Comparison of ENCODE assay signal across 9 mouse cellular contexts in genomic region chr19:25505360-25506196, GRCm38 (mm10). TPM values are rescaled to one million over a fixed set of nuclear protein-coding genes. Genes with fewer than 3 reads are reported as not detected.
DNase-seq lines count a peak whose midpoint lies in the region; ATAC-seq and TF ChIP-seq lines count a peak whose summit lies in the region.
"Had no signal": no experiment of that assay in that cellular context is flagged by ENCODE, and none has a peak within 500 bp of the region (broad histone marks: within the 10 kb centered on the region; RNA-seq: fewer than 3 reads in every experiment).

TSS of gene Dmrt1 (plus strand) at chr19:25505618.

- H3K27ac ChIP-seq in kidney, embryonic 16.5 days (ENCODE audit: low read length): no peak within 1 kb of the TSS
- H3K27ac ChIP-seq in kidney, adult 2 months (ENCODE audit: insufficient read depth, low read depth, low read length): no peak within 1 kb of the TSS
- no peak within 1 kb of the TSS for H3K27ac ChIP-seq in embryonic facial prominence, embryonic 10.5 days (replicated peaks)
- H3K27ac ChIP-seq in hindbrain, embryonic 16.5 days (ENCODE audit: low read depth, low read length): no peak within 1 kb of the TSS
- H3K27ac ChIP-seq in midbrain, embryonic 15.5 days: no peak within 1 kb of the TSS

- WGBS in kidney, embryonic 16.5 days: under 1% methylated on average over 64 of the region's 64 CpGs
- 2% methylated on average over 64 of the region's 64 CpGs for WGBS in kidney, adult 2 months
- under 1% methylated on average over 64 of the region's 64 CpGs for WGBS in embryonic facial prominence, embryonic 10.5 days
- WGBS in hindbrain, embryonic 16.5 days: under 1% methylated on average over 64 of the region's 64 CpGs
- WGBS in midbrain, embryonic 15.5 days: under 1% methylated on average over 64 of the region's 64 CpGs

- DNase-seq in kidney, adult 2 months: no peak
- peak; percentile 56 for DNase-seq in embryonic facial prominence, embryonic 10.5 days (ENCODE audit: low spot score)
- no peak for DNase-seq in right cerebral cortex, adult 18-20 months
- no peak for DNase-seq in cerebellum, postnatal 36 days

- peaks cover 7% of the 10 kb centered on the region; the same call in 1 of the 2 replicates for H3K9me3 ChIP-seq in kidney, embryonic 16.5 days (ENCODE audit: low read length)
- H3K9me3 ChIP-seq in embryonic facial prominence, embryonic 10.5 days: peaks cover 9% of the 10 kb centered on the region
- H3K9me3 ChIP-seq in hindbrain, embryonic 16.5 days (ENCODE audit: control insufficient read depth, low read length): no peaks in the 10 kb centered on the region
- H3K9me3 ChIP-seq in midbrain, embryonic 15.5 days: no peaks in the 10 kb centered on the region

- ATAC-seq in kidney, embryonic 16.5 days (ENCODE audit: low FRiP score, low TSS enrichment): no peak
- ATAC-seq in hindbrain, embryonic 16.5 days: no peak
- ATAC-seq in midbrain, embryonic 15.5 days (replicated peaks): peak; percentile 50; the same call in 1 of the 2 replicates
- no peak for ATAC-seq in megakaryocyte-erythroid progenitor cell, adult 5-6 weeks (replicated peaks; ENCODE audit: low FRiP score, low TSS enrichment, poor library complexity, severe bottlenecking)

- H3K4me1 ChIP-seq in kidney, embryonic 16.5 days (ENCODE audit: insufficient read depth, low read length): peaks cover 11% of the 10 kb centered on the region; the same call in 1 of the 2 replicates
- no peaks in the 10 kb centered on the region for H3K4me1 ChIP-seq in kidney, adult 2 months (ENCODE audit: control insufficient read depth, insufficient read depth, low read length)
- H3K4me1 ChIP-seq in embryonic facial prominence, embryonic 10.5 days: peaks cover 18% of the 10 kb centered on the region
- peaks cover 14% of the 10 kb centered on the region for H3K4me1 ChIP-seq in hindbrain, embryonic 16.5 days (ENCODE audit: control insufficient read depth, insufficient read depth, low read depth, low read length)
- H3K4me1 ChIP-seq in midbrain, embryonic 15.5 days: peaks cover 16% of the 10 kb centered on the region

- peaks cover 82% of the 10 kb centered on the region for H3K27me3 ChIP-seq in kidney, embryonic 16.5 days (ENCODE audit: insufficient read depth, low read length)
- peaks cover 8% of the 10 kb centered on the region for H3K27me3 ChIP-seq in kidney, adult 2 months (replicated peaks; ENCODE audit: control insufficient read depth, insufficient read depth, low read length)
- peaks cover 92% of the 10 kb centered on the region for H3K27me3 ChIP-seq in embryonic facial prominence, embryonic 10.5 days (replicated peaks; ENCODE audit: low read depth, poor library complexity, severe bottlenecking)
- H3K27me3 ChIP-seq in hindbrain, embryonic 16.5 days (replicated peaks; ENCODE audit: control insufficient read depth, insufficient read depth, low read length): peaks cover 48% of the 10 kb centered on the region
- H3K27me3 ChIP-seq in midbrain, embryonic 15.5 days (replicated peaks): peaks cover 68% of the 10 kb centered on the region

- H3K4me2 ChIP-seq in kidney, embryonic 16.5 days (replicated peaks; ENCODE audit: low read depth, low read length): peak within 1 kb of the TSS; percentile 41
- H3K4me2 ChIP-seq in hindbrain, embryonic 16.5 days (ENCODE audit: low read length): peak within 1 kb of the TSS; percentile 38
- peak within 1 kb of the TSS; percentile 46 for H3K4me2 ChIP-seq in midbrain, embryonic 15.5 days

- no peaks in the 10 kb centered on the region for H3K36me3 ChIP-seq in kidney, embryonic 16.5 days (ENCODE audit: insufficient read depth, low read length)
- H3K36me3 ChIP-seq in kidney, adult 2 months (ENCODE audit: control insufficient read depth, insufficient read depth, low read length): no peaks in the 10 kb centered on the region
- H3K36me3 ChIP-seq in embryonic facial prominence, embryonic 10.5 days (replicated peaks): no peaks in the 10 kb centered on the region
- no peaks in the 10 kb centered on the region for H3K36me3 ChIP-seq in hindbrain, embryonic 16.5 days (ENCODE audit: control insufficient read depth, insufficient read depth, low read length)
- H3K36me3 ChIP-seq in midbrain, embryonic 15.5 days (replicated peaks): no peaks in the 10 kb centered on the region

- H3K9ac ChIP-seq in kidney, embryonic 16.5 days (replicated peaks; ENCODE audit: low read length): no peak within 1 kb of the TSS
- H3K9ac ChIP-seq in hindbrain, embryonic 16.5 days (ENCODE audit: low read depth, low read length): peak within 1 kb of the TSS; percentile 22
- no peak within 1 kb of the TSS for H3K9ac ChIP-seq in midbrain, embryonic 15.5 days

- H3K4me3 ChIP-seq in kidney, embryonic 16.5 days (ENCODE audit: low read length): peak within 1 kb of the TSS; percentile 36
- H3K4me3 ChIP-seq in kidney, adult 2 months (ENCODE audit: insufficient read depth, low read depth, low read length): no peak within 1 kb of the TSS
- peak within 1 kb of the TSS; percentile 46 for H3K4me3 ChIP-seq in embryonic facial prominence, embryonic 10.5 days
- H3K4me3 ChIP-seq in hindbrain, embryonic 16.5 days (ENCODE audit: low read length): peak within 1 kb of the TSS; percentile 30
- H3K4me3 ChIP-seq in midbrain, embryonic 15.5 days: peak within 1 kb of the TSS; percentile 30

- TF ChIP-seq CTCF in kidney, adult 2 months (conservative IDR thresholded peaks at IDR 0.05; ENCODE audit: insufficient read depth, insufficient read length, low read depth, low read length): no peak

- TF ChIP-seq POLR2A in kidney, adult 2 months (IDR thresholded peaks at IDR 0.05; ENCODE audit: low read depth, low read length): no peak

RNA-seq across cellular contexts. Expression of gene Dmrt1, which starts in this region (rescaled TPM):
- not detected in 2 replicates for polyA plus RNA-seq in kidney, embryonic 16.5 days (2015; fragmentation: Nextera tagmentation; extraction: Ambion mirVana)
- not detected in 2 replicates for polyA plus RNA-seq in kidney, adult 2 months (2012; rRNA removed)
- 0.20 and 0.23 TPM in 2 replicates for polyA plus RNA-seq in embryonic facial prominence, embryonic 10.5 days (2016; fragmentation: Nextera tagmentation; extraction: Ambion mirVana)
- polyA plus RNA-seq in hindbrain, embryonic 16.5 days (2015; fragmentation: Nextera tagmentation; extraction: Ambion mirVana): not detected in 2 replicates
- not detected in 2 replicates for polyA plus RNA-seq in midbrain, embryonic 15.5 days (2015; fragmentation: Nextera tagmentation; extraction: Ambion mirVana)
- not detected in 2 replicates for total RNA-seq in megakaryocyte-erythroid progenitor cell, adult 5-6 weeks (2014; fragmentation: Nextera tagmentation)
- total RNA-seq in megakaryocyte-erythroid progenitor cell, adult 5-6 weeks (2017): not detected in 2 replicates
- polyA plus RNA-seq: large intestine, adult 2 months had no signal

Comparison
In these comparisons a context has a peak if more than half of its experiments do, and no peak if none do; other contexts are left out.
1. Peak in DNase-seq and H3K4me3 ChIP-seq in embryonic facial prominence, embryonic 10.5 days; RNA of the gene not detected or under 1 TPM.
2. Peak in ATAC-seq, H3K4me3 ChIP-seq and H3K4me2 ChIP-seq in midbrain, embryonic 15.5 days; RNA of the gene not detected or under 1 TPM.